Mouse (Mus musculus): ENCODE data around the gene Lrrc4c. TPM values are rescaled to one million over a fixed set of nuclear protein-coding genes. Genes with fewer than 3 reads are reported as not detected.

Gene Lrrc4c
- total and polyA plus RNA-seq, 3 experiments, result not detected

GRCm38 (mm10) chr2:97641661-97642060, 1323.7 kb downstream of the Lrrc4c start:
- Histone ChIP-seq H3K9ac (ENCODE audit: insufficient read depth, low read depth) (no peak overlapping the region), H3K36me3 (replicated peaks in 1 of 2; ENCODE audit: control insufficient read depth in 1 of 2, insufficient read depth in 1 of 2, low read length in 1 of 2) (no peaks in the 10 kb centered on the region), H3K27me3 (replicated peaks) (no peaks in the 10 kb centered on the region), H3K9me3 (replicated peaks; ENCODE audit: low read length) (peaks cover 9% of the 10 kb centered on the region), H3K4me1 (ENCODE audit: control insufficient read depth in 1 of 2, insufficient read depth in 2 of 2) (no peaks in the 10 kb centered on the region), H3K4me2 (ENCODE audit: insufficient read depth, low read depth, poor library complexity, severe bottlenecking) (no peak overlapping the region), H3K79me2 (replicated peaks; ENCODE audit: control insufficient read depth, extremely low read depth, insufficient read depth, poor library complexity, severe bottlenecking) (no peaks in the 10 kb centered on the region), H3K4me3 (replicated peaks in 1 of 3; ENCODE audit: low read depth in 2 of 3, low read length in 2 of 3, poor library complexity in 1 of 3) (no peak overlapping the region), H3K27ac (ENCODE audit: insufficient read depth, low read depth) (no peak overlapping the region)
- TF ChIP-seq BHLHE40 (IDR thresholded peaks at IDR 0.05; ENCODE audit: low read depth, low read length) (no peak), USF2 (conservative IDR thresholded peaks at IDR 0.05; ENCODE audit: low read depth, low read length) (no peak)
- dilution Hi-C loops (cut with MboI; ENCODE audit: extremely low pct_ligation_motif_present, extremely low pct_unique_long_range_greater_than_20kb, low sequenced_read_pairs), result no loop called here
- in situ Hi-C loops (cut with MboI; ENCODE audit: low pct_ligation_motif_present, low pct_unique_long_range_greater_than_20kb, low sequenced_read_pairs), result no loop called here
- DNase-seq (ENCODE audit: extremely low read depth), result no peak

- in situ Hi-C loops (cut with MboI; ENCODE audit: low pct_ligation_motif_present, low pct_unique_long_range_greater_than_20kb, low sequenced_read_pairs) (no loop called here), dilution Hi-C loops (cut with MboI; ENCODE audit: extremely low pct_ligation_motif_present, extremely low pct_unique_long_range_greater_than_20kb, low sequenced_read_pairs) (no loop called here)
- Histone ChIP-seq H3K4me3 (replicated peaks in 1 of 3; ENCODE audit: low read depth in 2 of 3, low read length in 2 of 3, poor library complexity in 1 of 3) (no peak overlapping the region), H3K27ac (ENCODE audit: insufficient read depth, low read depth) (no peak overlapping the region), H3K4me1 (ENCODE audit: control insufficient read depth in 1 of 2, insufficient read depth in 2 of 2) (no peaks in the 10 kb centered on the region), H3K9ac (ENCODE audit: insufficient read depth, low read depth) (no peak overlapping the region), H3K27me3 (replicated peaks) (no peaks in the 10 kb centered on the region), H3K9me3 (replicated peaks; ENCODE audit: low read length) (peaks cover 20% of the 10 kb centered on the region), H3K4me2 (ENCODE audit: insufficient read depth, low read depth, poor library complexity, severe bottlenecking) (no peak overlapping the region), H3K36me3 (replicated peaks in 1 of 2; ENCODE audit: control insufficient read depth in 1 of 2, insufficient read depth in 1 of 2, low read length in 1 of 2) (no peaks in the 10 kb centered on the region), H3K79me2 (replicated peaks; ENCODE audit: control insufficient read depth, extremely low read depth, insufficient read depth, poor library complexity, severe bottlenecking) (no peaks in the 10 kb centered on the region)
- no peak for DNase-seq (ENCODE audit: extremely low read depth)
- TF ChIP-seq CHD2 (IDR thresholded peaks at IDR 0.05; ENCODE audit: low read length) (no peak), POLR2AphosphoS2 (IDR thresholded peaks at IDR 0.05; ENCODE audit: low read depth, low read length) (no peak), MXI1 (IDR thresholded peaks at IDR 0.05; ENCODE audit: low read depth, low read length) (no peak)
Observed at GRCm38 (mm10) chr2:97652711-97653110, 1334.7 kb downstream of the Lrrc4c start.

All from CH12.LX (cell line).